Mouse (Mus musculus) ES-CJ7 (cell line): ENCODE measurements around the gene Usp17la.
"Not testable (repeated sequence)": the region's sequence is repeated elsewhere in the genome, so short reads cannot be mapped to it uniquely, and the experiment has no call there.

ENCODE experiments used
- DNase-seq: peaks from one replicate; pipeline ENCODE4 v3.0.0; 2011; ENCODE audit warnings: low read depth, low spot score

Gene Usp17la

GRCm38 (mm10) chr7:104856709-104857108 lies at the start of gene Usp17la:
Gene Usp17la (plus strand): TSS chr7:104857009.
- DNase-seq = not testable (repeated sequence)

GRCm38 (mm10) chr7:104810335-104810734 lies 46.5 kb upstream of the Usp17la start:
- not testable (repeated sequence) for DNase-seq

GRCm38 (mm10) chr7:104842503-104842902 lies 14.3 kb upstream of the Usp17la start, which contains the start of gene Usp17lb:
Gene Usp17lb (minus strand): TSS chr7:104842603.
- no peak for DNase-seq

- no peak for DNase-seq
Observed at GRCm38 (mm10) chr7:104843731-104844287, 13.0 kb upstream of the Usp17la start.

GRCm38 (mm10) chr7:104851546-104851945 lies 5.3 kb upstream of the Usp17la start:
- not testable (repeated sequence) for DNase-seq

GRCm38 (mm10) chr7:104855248-104855750 lies 1.5 kb upstream of the Usp17la start:
- DNase-seq = no peak

GRCm38 (mm10) chr7:104857683-104858082 lies 874 bp downstream of the Usp17la start:
- no peak for DNase-seq

GRCm38 (mm10) chr7:104861381-104861780 lies 4.6 kb downstream of the Usp17la start:
- DNase-seq = no peak

- no peak for DNase-seq
Observed at GRCm38 (mm10) chr7:104877731-104878130, 20.9 kb downstream of the Usp17la start, which contains the start of gene Olfr665. Gene Olfr665 (plus strand): TSS chr7:104878031.

GRCm38 (mm10) chr7:104895852-104896251 lies 39.0 kb downstream of the Usp17la start, which contains the start of gene Olfr666:
Gene Olfr666 (minus strand): TSS chr7:104895952.
- no peak for DNase-seq
